In the genomic region with DNA sequence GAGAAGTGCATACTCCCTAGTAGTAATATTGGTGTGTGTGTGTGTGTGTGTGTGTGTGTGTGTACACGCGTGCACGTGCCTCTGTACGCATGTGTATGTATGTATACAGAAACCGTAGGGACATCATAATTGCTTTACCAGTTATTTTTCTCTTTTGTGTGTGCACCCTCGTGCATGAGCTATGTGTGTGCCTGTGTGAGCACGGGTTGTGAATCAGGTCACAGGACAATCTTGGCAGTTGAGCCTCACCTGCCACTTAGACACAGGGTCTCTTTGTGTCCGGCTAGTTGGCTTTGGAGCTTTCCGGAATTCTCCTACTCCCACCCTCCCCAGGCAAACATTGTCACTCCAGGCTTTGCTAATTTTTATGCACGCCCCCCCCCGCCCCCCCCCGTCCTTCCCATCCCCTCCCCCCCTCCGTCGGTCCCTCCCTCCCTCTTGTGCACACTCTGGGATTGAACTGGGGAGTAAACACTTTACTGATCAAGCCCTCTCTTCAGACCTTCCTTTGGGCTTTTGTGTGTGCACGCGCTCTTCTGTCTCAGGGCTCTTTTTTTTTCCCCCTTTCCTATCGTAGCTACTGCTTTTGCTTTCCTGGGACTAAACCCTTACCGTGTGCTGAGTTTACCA, we compare ENCODE assay signal across 9 mouse cellular contexts. TPM values are rescaled to one million over a fixed set of nuclear protein-coding genes. Genes with fewer than 3 reads are reported as not detected.
DNase-seq lines count a peak whose midpoint lies in the region; ATAC-seq and TF ChIP-seq lines count a peak whose summit lies in the region.
"Had no signal": no experiment of that assay in that cellular context is flagged by ENCODE, and none has a peak within 500 bp of the region (broad histone marks: within the 10 kb centered on the region; RNA-seq: fewer than 3 reads in every experiment).

A gene (minus strand): TSS at position 51 of the 630 bp plus-strand sequence.

- H3K9me3 ChIP-seq in forebrain, embryonic 13.5 days (replicated peaks), result no peaks in the 10 kb centered on the region
- H3K9me3 ChIP-seq in limb, embryonic 10.5 days (replicated peaks), result no peaks in the 10 kb centered on the region

- no peaks in the 10 kb centered on the region for H3K36me3 ChIP-seq in kidney, adult 2 months (ENCODE audit: control insufficient read depth, insufficient read depth, low read length)
- no peaks in the 10 kb centered on the region for H3K36me3 ChIP-seq in forebrain, embryonic 13.5 days (ENCODE audit: poor library complexity, severe bottlenecking)
- H3K36me3 ChIP-seq in limb, embryonic 10.5 days, result no peaks in the 10 kb centered on the region

- peak within 1 kb of the TSS; percentile 40 for H3K4me3 ChIP-seq in kidney, adult 2 months (ENCODE audit: insufficient read depth, low read depth, low read length)
- H3K4me3 ChIP-seq in bone marrow macrophage, adult 2 months (ENCODE audit: insufficient read depth, low read length), result peak within 1 kb of the TSS; percentile 65
- peak within 1 kb of the TSS; percentile 47 for H3K4me3 ChIP-seq in forebrain, embryonic 13.5 days
- peak within 1 kb of the TSS; percentile 58 for H3K4me3 ChIP-seq in limb, embryonic 10.5 days
- peak within 1 kb of the TSS; percentile 45 for H3K4me3 ChIP-seq in olfactory bulb, adult 2 months (ENCODE audit: insufficient read depth, low read depth, low read length)

- H3K4me2 ChIP-seq in forebrain, embryonic 13.5 days, result peak within 1 kb of the TSS; percentile 64

- peak within 1 kb of the TSS; percentile 68 for H3K9ac ChIP-seq in forebrain, embryonic 13.5 days

- no peak for TF ChIP-seq POLR2A in kidney, adult 2 months (IDR thresholded peaks at IDR 0.05; ENCODE audit: low read depth, low read length)
- no peak for TF ChIP-seq POLR2A in bone marrow macrophage, adult 2 months (IDR thresholded peaks at IDR 0.05; ENCODE audit: borderline replicate concordance, low read depth, low read length)
- no peak for TF ChIP-seq POLR2A in olfactory bulb, adult 2 months (IDR thresholded peaks at IDR 0.05; ENCODE audit: insufficient read depth, low read depth, low read length)

- peak; percentile 71 for ATAC-seq in forebrain, embryonic 13.5 days

- H3K4me1 ChIP-seq in kidney, adult 2 months (ENCODE audit: control insufficient read depth, insufficient read depth, low read length), result no peaks in the 10 kb centered on the region
- peaks cover 9% of the 10 kb centered on the region for H3K4me1 ChIP-seq in bone marrow macrophage, adult 2 months (ENCODE audit: control insufficient read depth, insufficient read depth, low read length)
- H3K4me1 ChIP-seq in forebrain, embryonic 13.5 days, result no peaks in the 10 kb centered on the region
- peaks cover 3% of the 10 kb centered on the region; the same call in 1 of the 2 replicates for H3K4me1 ChIP-seq in limb, embryonic 10.5 days
- H3K4me1 ChIP-seq in olfactory bulb, adult 2 months (ENCODE audit: control insufficient read depth, insufficient read depth, low read length), result no peaks in the 10 kb centered on the region

- DNase-seq in kidney, adult 2 months, result no peak
- DNase-seq in kidney, adult 8-10 months, result no peak
- peak; percentile 44 for DNase-seq in limb, embryonic 10.5 days (ENCODE audit: low spot score)
- DNase-seq in frontal cortex, postnatal 10 days (ENCODE audit: low spot score in 2 of 2), result no peak
- no peak for DNase-seq in layer of hippocampus, adult 11-12 months (ENCODE audit: low spot score)

- no peak for TF ChIP-seq CTCF in kidney, adult 2 months (conservative IDR thresholded peaks at IDR 0.05; ENCODE audit: insufficient read depth, insufficient read length, low read depth, low read length)
- TF ChIP-seq CTCF in bone marrow macrophage, adult 2 months (IDR thresholded peaks at IDR 0.05; ENCODE audit: low read depth, low read length), result no peak
- no peak for TF ChIP-seq CTCF in olfactory bulb, adult 2 months (IDR thresholded peaks at IDR 0.05; ENCODE audit: insufficient read depth, low read depth, low read length)

- 24% methylated on average over 18 of the region's 18 CpGs for WGBS in kidney, adult 2 months
- WGBS in forebrain, embryonic 13.5 days, result 30% methylated on average over 14 of the region's 18 CpGs
- WGBS in limb, embryonic 10.5 days, result 41% methylated on average over 16 of the region's 18 CpGs
- 19% methylated on average over 18 of the region's 18 CpGs for WGBS in olfactory bulb, adult 2 months

- H3K27me3 ChIP-seq in kidney, adult 2 months (replicated peaks; ENCODE audit: control insufficient read depth, insufficient read depth, low read length), result no peaks in the 10 kb centered on the region
- no peaks in the 10 kb centered on the region for H3K27me3 ChIP-seq in forebrain, embryonic 13.5 days
- H3K27me3 ChIP-seq in limb, embryonic 10.5 days (ENCODE audit: low read depth, poor library complexity, severe bottlenecking), result no peaks in the 10 kb centered on the region
- H3K27me3 ChIP-seq: Patski had no signal

- no peak within 1 kb of the TSS for H3K27ac ChIP-seq in kidney, adult 2 months (ENCODE audit: insufficient read depth, low read depth, low read length)
- no peak within 1 kb of the TSS for H3K27ac ChIP-seq in bone marrow macrophage, adult 2 months (ENCODE audit: insufficient read depth, low read depth, low read length)
- H3K27ac ChIP-seq in forebrain, embryonic 13.5 days, result peak within 1 kb of the TSS; percentile 84
- peak within 1 kb of the TSS; percentile 89 for H3K27ac ChIP-seq in limb, embryonic 10.5 days
- H3K27ac ChIP-seq in olfactory bulb, adult 2 months (ENCODE audit: insufficient read depth, low read depth, low read length), result 0 out of 2 replicates have a peak within 1 kb of the TSS, but pooled peaks have one; percentile 42

RNA-seq across cellular contexts. Expression of the gene that starts here (rescaled TPM):
- polyA plus RNA-seq in kidney, adult 2 months (2012; rRNA removed), result not detected in 2 replicates
- polyA plus RNA-seq in bone marrow macrophage, adult 2 months (2012; ENCODE audit: insufficient read depth, insufficient read length, missing spikeins), result not detected in 2 replicates
- not detected in 2 replicates for polyA plus RNA-seq in forebrain, embryonic 13.5 days (2015; fragmentation: Nextera tagmentation; extraction: Ambion mirVana)
- not detected in 2 replicates for polyA plus RNA-seq in limb, embryonic 10.5 days (2016; fragmentation: Nextera tagmentation; extraction: Ambion mirVana)
- polyA plus RNA-seq in olfactory bulb, adult 2 months (2012; ENCODE audit: insufficient read depth, insufficient read length, low replicate concordance, missing spikeins), result not detected in 2 replicates
- polyA plus RNA-seq: Patski had no signal

Comparison
In these comparisons a context has a peak if more than half of its experiments do, and no peak if none do; other contexts are left out.
1. Peak in ATAC-seq, H3K4me3 ChIP-seq, H3K27ac ChIP-seq, H3K9ac ChIP-seq and H3K4me2 ChIP-seq in forebrain, embryonic 13.5 days; RNA of the gene not detected or under 1 TPM.
2. Peak in DNase-seq, H3K4me3 ChIP-seq and H3K27ac ChIP-seq in limb, embryonic 10.5 days; RNA of the gene not detected or under 1 TPM.